Mouse (Mus musculus) ES-Bruce4 (cell line): ENCODE data around the gene Ccdc191. TPM values are rescaled to one million over a fixed set of nuclear protein-coding genes. Genes with fewer than 3 reads are reported as not detected.

Experiments used
- H3K27ac ChIP-seq: 2 replicates; pipeline ENCODE4 v1.5.1; 2012; ENCODE audit warnings: low read length, inconsistent platforms; ENCODE audit not compliant: insufficient read depth
- H3K27me3 ChIP-seq: 2 replicates; pipeline ENCODE4 v1.6.1; 2012; ENCODE audit warnings: mild to moderate bottlenecking, low read length, inconsistent platforms; ENCODE audit not compliant: control insufficient read depth, poor library complexity, insufficient read depth, severe bottlenecking
- H3K36me3 ChIP-seq: 2 replicates; pipeline ENCODE4 v1.6.1; 2012; ENCODE audit warnings: inconsistent platforms, mild to moderate bottlenecking, low read length, moderate library complexity; ENCODE audit not compliant: control insufficient read depth, poor library complexity, insufficient read depth, severe bottlenecking
- H3K4me1 ChIP-seq: one replicate; pipeline ENCODE4 v1.8.1; 2011; ENCODE audit warnings: low read length; ENCODE audit not compliant: control insufficient read depth, insufficient read depth
- H3K4me3 ChIP-seq: 2 replicates; pipeline ENCODE4 v1.5.1; 2011; ENCODE audit warnings: low read depth, mild to moderate bottlenecking, low read length
- H3K9ac ChIP-seq: 2 replicates; pipeline ENCODE4 v1.6.1; 2012; ENCODE audit warnings: low read depth, mild to moderate bottlenecking, inconsistent platforms; ENCODE audit not compliant: poor library complexity, severe bottlenecking
- H3K9me3 ChIP-seq: replicated peaks from 2 replicates; pipeline ENCODE4 v1.6.1; 2012; ENCODE audit warnings: mild to moderate bottlenecking, low read length, inconsistent platforms; ENCODE audit not compliant: control insufficient read depth, poor library complexity, insufficient read depth, severe bottlenecking
- CTCF ChIP-seq: IDR thresholded peaks from one replicate; pipeline ENCODE4 v1.8.1; 2011; ENCODE audit warnings: low read depth, low read length
- EP300 ChIP-seq: IDR thresholded peaks from 2 replicates; pipeline ENCODE4 v1.6.1; 2011; ENCODE audit warnings: low read depth, low read length; ENCODE audit not compliant: insufficient read depth
- POLR2A ChIP-seq: IDR thresholded peaks from one replicate; pipeline ENCODE4 v1.8.1; 2011; ENCODE audit warnings: low read length; ENCODE audit not compliant: insufficient read depth
- polyA plus RNA-seq: library from polyadenylated mRNA; stranded (reverse); fragments of >200 nt; gene quantifications from 2 replicates; pipeline ENCODE4 v1.2.4, GENCODE M21; 2011; ENCODE audit warnings: low read depth; ENCODE audit not compliant: missing spikeins, insufficient read depth, insufficient read length

Gene Ccdc191
- polyA plus RNA-seq, 1 experiment: 19.9 TPM

- H3K9me3 ChIP-seq: no peaks in the 10 kb centered on the region
- no peak overlapping the region for H3K9ac ChIP-seq
- no peaks in the 10 kb centered on the region for H3K36me3 ChIP-seq
- no peaks in the 10 kb centered on the region for H3K27me3 ChIP-seq
- H3K27ac ChIP-seq: no peak overlapping the region
- H3K4me1 ChIP-seq: no peaks in the 10 kb centered on the region
- H3K4me3 ChIP-seq: no peak overlapping the region
- no peak for TF ChIP-seq EP300
- TF ChIP-seq CTCF: no peak
- TF ChIP-seq POLR2A: no peak
Observed at GRCm38 (mm10) chr16:43999111-43999510, 109.5 kb downstream of the Ccdc191 start.

- no peak overlapping the region for H3K4me3 ChIP-seq
- H3K9me3 ChIP-seq: no peaks in the 10 kb centered on the region
- no peak for TF ChIP-seq POLR2A
- no peak for TF ChIP-seq CTCF
- TF ChIP-seq EP300: no peak
- no peaks in the 10 kb centered on the region for H3K27me3 ChIP-seq
- no peaks in the 10 kb centered on the region for H3K4me1 ChIP-seq
- no peak overlapping the region for H3K9ac ChIP-seq
- H3K27ac ChIP-seq: no peak overlapping the region
- no peaks in the 10 kb centered on the region for H3K36me3 ChIP-seq
Observed at GRCm38 (mm10) chr16:43999541-43999940, 109.9 kb downstream of the Ccdc191 start.

GRCm38 (mm10) chr16:44002086-44002485 is 112.5 kb downstream of the Ccdc191 start:
- Histone ChIP-seq H3K4me3 (no peak overlapping the region), H3K27ac (no peak overlapping the region), H3K4me1 (no peaks in the 10 kb centered on the region), H3K36me3 (no peaks in the 10 kb centered on the region), H3K9me3 (no peaks in the 10 kb centered on the region), H3K27me3 (no peaks in the 10 kb centered on the region), H3K9ac (no peak overlapping the region)
- TF ChIP-seq EP300 (no peak), POLR2A (no peak), CTCF (no peak)

DNA sequence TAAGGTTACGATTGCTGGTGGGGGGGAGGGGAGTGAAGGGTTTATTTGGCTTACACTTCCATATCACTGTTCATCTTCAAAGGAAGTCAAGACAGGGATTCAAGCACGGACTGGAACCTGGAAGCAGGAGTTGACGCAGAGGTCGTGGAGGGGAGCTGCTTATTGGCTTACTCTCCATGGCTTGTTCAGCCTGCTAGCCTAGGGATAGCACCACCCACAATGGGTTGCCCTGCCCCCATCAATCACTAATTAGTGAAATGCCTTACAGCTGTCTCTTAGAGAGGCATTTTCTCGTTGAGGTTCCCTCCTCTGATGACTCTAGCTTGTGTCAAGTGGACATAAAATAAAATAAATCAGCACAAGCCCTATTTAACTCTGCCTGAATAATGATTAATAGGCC is 121.4 kb downstream of the Ccdc191 start:
- no peak overlapping the region for H3K27ac ChIP-seq
- no peaks in the 10 kb centered on the region for H3K4me1 ChIP-seq
- H3K9ac ChIP-seq: no peak overlapping the region
- no peaks in the 10 kb centered on the region for H3K9me3 ChIP-seq
- H3K4me3 ChIP-seq: no peak overlapping the region
- TF ChIP-seq CTCF: no peak
- TF ChIP-seq POLR2A: no peak
- no peak for TF ChIP-seq EP300
- H3K36me3 ChIP-seq: no peaks in the 10 kb centered on the region
- no peaks in the 10 kb centered on the region for H3K27me3 ChIP-seq

Other genes starting within 250 kb of the Ccdc191 start
- not detected in 2 replicates for gene Tigit, start 225.7 kb upstream of the Ccdc191 start, polyA plus RNA-seq
- gene Drd3, start 135.8 kb upstream of the Ccdc191 start, polyA plus RNA-seq: not detected in 2 replicates
- 42.1 and 45.3 TPM in 2 replicates for gene Qtrt2, start 37.0 kb downstream of the Ccdc191 start, polyA plus RNA-seq
- gene Zdhhc23, start 90.0 kb downstream of the Ccdc191 start, polyA plus RNA-seq: 2.9 and 3.2 TPM in 2 replicates
- 3.0 TPM in 2 replicates for gene Gramd1c, start 173.5 kb downstream of the Ccdc191 start, polyA plus RNA-seq
- gene Atp6v1a, start 249.9 kb downstream of the Ccdc191 start, polyA plus RNA-seq: 81.2 and 87.7 TPM in 2 replicates